Mouse (Mus musculus): ENCODE data around the gene Snapc3.
A peak's percentile ranks its signal among the peaks of the same experiment; 100 is the strongest.

Snapc3 gene

GRCm38 (mm10) chr4:83417820-83418186 lies 279 bp downstream of the Snapc3 start:
- DNase-seq (ENCODE audit: extremely low spot score, low spot score): no peak

GRCm38 (mm10) chr4:83418781-83419180 lies 1.3 kb downstream of the Snapc3 start:
- no peak for DNase-seq (ENCODE audit: extremely low spot score, low spot score)

- DNase-seq (ENCODE audit: extremely low spot score, low spot score): no peak
Observed at GRCm38 (mm10) chr4:83423641-83424040, 6.1 kb downstream of the Snapc3 start.

GRCm38 (mm10) chr4:83425119-83425518 lies 7.6 kb downstream of the Snapc3 start:
- no peak for DNase-seq (ENCODE audit: extremely low spot score, low spot score)

- no peak for DNase-seq (ENCODE audit: extremely low spot score, low spot score)
Observed at GRCm38 (mm10) chr4:83427141-83427540, 9.6 kb downstream of the Snapc3 start.

- no peak for DNase-seq (ENCODE audit: extremely low spot score, low spot score)
Observed at GRCm38 (mm10) chr4:83427696-83428095, 10.2 kb downstream of the Snapc3 start.

- DNase-seq (ENCODE audit: extremely low spot score, low spot score): no peak
Observed at GRCm38 (mm10) chr4:83428845-83429244, 11.3 kb downstream of the Snapc3 start.

- DNase-seq (ENCODE audit: extremely low spot score, low spot score): peak; percentile 11
Observed at GRCm38 (mm10) chr4:83431950-83432349, 14.4 kb downstream of the Snapc3 start.

GRCm38 (mm10) chr4:83432901-83433300 lies 15.4 kb downstream of the Snapc3 start:
- DNase-seq (ENCODE audit: extremely low spot score, low spot score): no peak

GRCm38 (mm10) chr4:83436375-83436774 lies 18.9 kb downstream of the Snapc3 start:
- DNase-seq (ENCODE audit: extremely low spot score, low spot score): no peak

- no peak for DNase-seq (ENCODE audit: extremely low spot score, low spot score)
Observed at GRCm38 (mm10) chr4:83438116-83438515, 20.6 kb downstream of the Snapc3 start.

GRCm38 (mm10) chr4:83439045-83439444 lies 21.5 kb downstream of the Snapc3 start:
- no peak for DNase-seq (ENCODE audit: extremely low spot score, low spot score)

- no peak for DNase-seq (ENCODE audit: extremely low spot score, low spot score)
Observed at GRCm38 (mm10) chr4:83441050-83441449, 23.5 kb downstream of the Snapc3 start.

GRCm38 (mm10) chr4:83450785-83451184 lies 33.3 kb downstream of the Snapc3 start:
- no peak for DNase-seq (ENCODE audit: extremely low spot score, low spot score)

GRCm38 (mm10) chr4:83460106-83460505 lies 42.6 kb downstream of the Snapc3 start:
- no peak for DNase-seq (ENCODE audit: extremely low spot score, low spot score)

- no peak for DNase-seq (ENCODE audit: extremely low spot score, low spot score)
Observed at GRCm38 (mm10) chr4:83464827-83465226, 47.3 kb downstream of the Snapc3 start.

GRCm38 (mm10) chr4:83467615-83468014 lies 50.1 kb downstream of the Snapc3 start:
- no peak for DNase-seq (ENCODE audit: extremely low spot score, low spot score)

GRCm38 (mm10) chr4:83468208-83468607 lies 50.7 kb downstream of the Snapc3 start:
- no peak for DNase-seq (ENCODE audit: extremely low spot score, low spot score)

GRCm38 (mm10) chr4:83485250-83485649 lies 67.7 kb downstream of the Snapc3 start:
- no peak for DNase-seq (ENCODE audit: extremely low spot score, low spot score)

GRCm38 (mm10) chr4:83485735-83486116 lies 68.2 kb downstream of the Snapc3 start:
- peak; percentile 88 for DNase-seq (ENCODE audit: extremely low spot score, low spot score)

- peak; percentile 92 for DNase-seq (ENCODE audit: extremely low spot score, low spot score)
Observed at GRCm38 (mm10) chr4:83486117-83486901, 68.8 kb downstream of the Snapc3 start, which contains the start of gene Psip1. Gene Psip1 (minus strand): TSS chr4:83486459.

GRCm38 (mm10) chr4:83489121-83489520 lies 71.6 kb downstream of the Snapc3 start:
- DNase-seq (ENCODE audit: extremely low spot score, low spot score): no peak

GRCm38 (mm10) chr4:83493112-83493511 lies 75.6 kb downstream of the Snapc3 start:
- DNase-seq (ENCODE audit: extremely low spot score, low spot score): no peak
